Mouse (Mus musculus): ENCODE data around the gene Pttg1ip. TPM values are rescaled to one million over a fixed set of nuclear protein-coding genes. Genes with fewer than 3 reads are reported as not detected.

The Pttg1ip gene
- polyA plus RNA-seq, 1 experiment from 2014 or later, result 89.2 TPM

GRCm38 (mm10) chr10:77543226-77543625 is 38.3 kb upstream of the Pttg1ip start:
- H3K9me3 ChIP-seq (replicated peaks; ENCODE audit: control insufficient read depth, low read length), result no peaks in the 10 kb centered on the region
- H3K4me2 ChIP-seq (ENCODE audit: low read depth, low read length), result no peak overlapping the region
- DNase-seq (ENCODE audit: low spot score) (peak; percentile 57), ATAC-seq (replicated peaks; ENCODE audit: insufficient number of reproducible peaks, low FRiP score, low TSS enrichment, low read depth) (no peak)
- no peaks in the 10 kb centered on the region for H3K27me3 ChIP-seq (ENCODE audit: control insufficient read depth, insufficient read depth, low read length)
- no peaks in the 10 kb centered on the region for H3K4me1 ChIP-seq (ENCODE audit: control insufficient read depth, insufficient read depth, low read length)
- H3K27ac ChIP-seq (replicated peaks; ENCODE audit: low read depth, low read length), result no peak overlapping the region
- H3K9ac ChIP-seq (replicated peaks; ENCODE audit: low read length), result no peak overlapping the region
- no peaks in the 10 kb centered on the region for H3K36me3 ChIP-seq (replicated peaks; ENCODE audit: control insufficient read depth, insufficient read depth, low read depth, low read length)
- WGBS, result 50% methylated on average over 7 of the region's 7 CpGs
- no peak overlapping the region for H3K4me3 ChIP-seq (ENCODE audit: low read depth, low read length)

GRCm38 (mm10) chr10:77544916-77545315 is 36.6 kb upstream of the Pttg1ip start:
- H3K9ac ChIP-seq (replicated peaks; ENCODE audit: low read length), result no peak overlapping the region
- H3K4me1 ChIP-seq (ENCODE audit: control insufficient read depth, insufficient read depth, low read length), result no peaks in the 10 kb centered on the region
- H3K4me3 ChIP-seq (ENCODE audit: low read depth, low read length), result no peak overlapping the region
- H3K27me3 ChIP-seq (ENCODE audit: control insufficient read depth, insufficient read depth, low read length), result no peaks in the 10 kb centered on the region
- H3K9me3 ChIP-seq (replicated peaks; ENCODE audit: control insufficient read depth, low read length), result no peaks in the 10 kb centered on the region
- no peak overlapping the region for H3K4me2 ChIP-seq (ENCODE audit: low read depth, low read length)
- 76% methylated on average over 5 of the region's 5 CpGs for WGBS
- ATAC-seq (replicated peaks; ENCODE audit: insufficient number of reproducible peaks, low FRiP score, low TSS enrichment, low read depth) (no peak), DNase-seq (ENCODE audit: low spot score) (no peak)
- H3K27ac ChIP-seq (replicated peaks; ENCODE audit: low read depth, low read length), result no peak overlapping the region
- no peaks in the 10 kb centered on the region for H3K36me3 ChIP-seq (replicated peaks; ENCODE audit: control insufficient read depth, insufficient read depth, low read depth, low read length)

- H3K9ac ChIP-seq (replicated peaks; ENCODE audit: low read length), result no peak overlapping the region
- H3K4me3 ChIP-seq (ENCODE audit: low read depth, low read length), result no peak overlapping the region
- DNase-seq (ENCODE audit: low spot score), result no peak
- WGBS, result 85% methylated on average over 10 of the region's 10 CpGs
- H3K36me3 ChIP-seq (replicated peaks; ENCODE audit: control insufficient read depth, insufficient read depth, low read depth, low read length), result no peaks in the 10 kb centered on the region
- no peak for ATAC-seq (replicated peaks; ENCODE audit: insufficient number of reproducible peaks, low FRiP score, low TSS enrichment, low read depth)
- no peak overlapping the region for H3K27ac ChIP-seq (replicated peaks; ENCODE audit: low read depth, low read length)
- no peak overlapping the region for H3K4me2 ChIP-seq (ENCODE audit: low read depth, low read length)
- H3K27me3 ChIP-seq (ENCODE audit: control insufficient read depth, insufficient read depth, low read length), result no peaks in the 10 kb centered on the region
- H3K9me3 ChIP-seq (replicated peaks; ENCODE audit: control insufficient read depth, low read length), result no peaks in the 10 kb centered on the region
- H3K4me1 ChIP-seq (ENCODE audit: control insufficient read depth, insufficient read depth, low read length), result no peaks in the 10 kb centered on the region
Measured at GRCm38 (mm10) chr10:77548576-77548975, 32.9 kb upstream of the Pttg1ip start.

GRCm38 (mm10) chr10:77550874-77551273 is 30.6 kb upstream of the Pttg1ip start:
- no peak overlapping the region for H3K9ac ChIP-seq (replicated peaks; ENCODE audit: low read length)
- H3K4me1 ChIP-seq (ENCODE audit: control insufficient read depth, insufficient read depth, low read length), result no peaks in the 10 kb centered on the region
- H3K27ac ChIP-seq (replicated peaks; ENCODE audit: low read depth, low read length), result no peak overlapping the region
- DNase-seq (ENCODE audit: low spot score) (no peak), ATAC-seq (replicated peaks; ENCODE audit: insufficient number of reproducible peaks, low FRiP score, low TSS enrichment, low read depth) (no peak)
- 72% methylated on average over 11 of the region's 11 CpGs for WGBS
- H3K27me3 ChIP-seq (ENCODE audit: control insufficient read depth, insufficient read depth, low read length), result no peaks in the 10 kb centered on the region
- no peak overlapping the region for H3K4me3 ChIP-seq (ENCODE audit: low read depth, low read length)
- H3K36me3 ChIP-seq (replicated peaks; ENCODE audit: control insufficient read depth, insufficient read depth, low read depth, low read length), result no peaks in the 10 kb centered on the region
- H3K9me3 ChIP-seq (replicated peaks; ENCODE audit: control insufficient read depth, low read length), result no peaks in the 10 kb centered on the region
- no peak overlapping the region for H3K4me2 ChIP-seq (ENCODE audit: low read depth, low read length)

- no peak overlapping the region for H3K9ac ChIP-seq (replicated peaks; ENCODE audit: low read length)
- H3K27me3 ChIP-seq (ENCODE audit: control insufficient read depth, insufficient read depth, low read length), result no peaks in the 10 kb centered on the region
- H3K4me2 ChIP-seq (ENCODE audit: low read depth, low read length), result no peak overlapping the region
- H3K36me3 ChIP-seq (replicated peaks; ENCODE audit: control insufficient read depth, insufficient read depth, low read depth, low read length), result no peaks in the 10 kb centered on the region
- H3K4me1 ChIP-seq (ENCODE audit: control insufficient read depth, insufficient read depth, low read length), result no peaks in the 10 kb centered on the region
- no peak for ATAC-seq (replicated peaks; ENCODE audit: insufficient number of reproducible peaks, low FRiP score, low TSS enrichment, low read depth)
- DNase-seq (ENCODE audit: low spot score), result no peak
- H3K9me3 ChIP-seq (replicated peaks; ENCODE audit: control insufficient read depth, low read length), result no peaks in the 10 kb centered on the region
- no peak overlapping the region for H3K27ac ChIP-seq (replicated peaks; ENCODE audit: low read depth, low read length)
- no peak overlapping the region for H3K4me3 ChIP-seq (ENCODE audit: low read depth, low read length)
- WGBS, result 86% methylated on average over 5 of the region's 5 CpGs
Measured at GRCm38 (mm10) chr10:77552162-77552561, 29.4 kb upstream of the Pttg1ip start.

- Histone ChIP-seq H3K4me1 (ENCODE audit: control insufficient read depth, insufficient read depth, low read length) (no peaks in the 10 kb centered on the region), H3K4me3 (ENCODE audit: low read depth, low read length) (no peak overlapping the region), H3K27ac (replicated peaks; ENCODE audit: low read depth, low read length) (no peak overlapping the region), H3K9ac (replicated peaks; ENCODE audit: low read length) (no peak overlapping the region), H3K36me3 (replicated peaks; ENCODE audit: control insufficient read depth, insufficient read depth, low read depth, low read length) (no peaks in the 10 kb centered on the region), H3K4me2 (ENCODE audit: low read depth, low read length) (no peak overlapping the region), H3K9me3 (replicated peaks; ENCODE audit: control insufficient read depth, low read length) (no peaks in the 10 kb centered on the region), H3K27me3 (ENCODE audit: control insufficient read depth, insufficient read depth, low read length) (no peaks in the 10 kb centered on the region)
- ATAC-seq (replicated peaks; ENCODE audit: insufficient number of reproducible peaks, low FRiP score, low TSS enrichment, low read depth) (no peak), DNase-seq (ENCODE audit: low spot score) (no peak)
- WGBS, result 78% methylated on average over 4 of the region's 4 CpGs
Measured at GRCm38 (mm10) chr10:77553285-77553684, 28.2 kb upstream of the Pttg1ip start.

- WGBS, result 83% methylated on average over 4 of the region's 4 CpGs
Measured at GRCm38 (mm10) chr10:77554918-77555317, 26.6 kb upstream of the Pttg1ip start.

GRCm38 (mm10) chr10:77556631-77557030 is 24.9 kb upstream of the Pttg1ip start:
- Histone ChIP-seq H3K4me2 (ENCODE audit: low read depth, low read length) (no peak overlapping the region), H3K27me3 (ENCODE audit: control insufficient read depth, insufficient read depth, low read length) (no peaks in the 10 kb centered on the region; the same call in 1 of the 2 replicates), H3K36me3 (replicated peaks; ENCODE audit: control insufficient read depth, insufficient read depth, low read depth, low read length) (no peaks in the 10 kb centered on the region), H3K4me1 (ENCODE audit: control insufficient read depth, insufficient read depth, low read length) (no peaks in the 10 kb centered on the region), H3K27ac (replicated peaks; ENCODE audit: low read depth, low read length) (no peak overlapping the region), H3K9ac (replicated peaks; ENCODE audit: low read length) (no peak overlapping the region), H3K4me3 (ENCODE audit: low read depth, low read length) (no peak overlapping the region), H3K9me3 (replicated peaks; ENCODE audit: control insufficient read depth, low read length) (no peaks in the 10 kb centered on the region)
- no peak for ATAC-seq (replicated peaks; ENCODE audit: insufficient number of reproducible peaks, low FRiP score, low TSS enrichment, low read depth)
- no peak for DNase-seq (ENCODE audit: low spot score)
- 88% methylated on average over 7 of the region's 7 CpGs for WGBS

More at GRCm38 (mm10) chr10:77554918-77555317, 26.6 kb upstream of the Pttg1ip start:
- DNase-seq (ENCODE audit: low spot score) (no peak), ATAC-seq (replicated peaks; ENCODE audit: insufficient number of reproducible peaks, low FRiP score, low TSS enrichment, low read depth) (no peak)
- Histone ChIP-seq H3K4me1 (ENCODE audit: control insufficient read depth, insufficient read depth, low read length) (no peaks in the 10 kb centered on the region), H3K27me3 (ENCODE audit: control insufficient read depth, insufficient read depth, low read length) (no peaks in the 10 kb centered on the region; the same call in 1 of the 2 replicates), H3K9ac (replicated peaks; ENCODE audit: low read length) (no peak overlapping the region), H3K4me3 (ENCODE audit: low read depth, low read length) (no peak overlapping the region), H3K9me3 (replicated peaks; ENCODE audit: control insufficient read depth, low read length) (no peaks in the 10 kb centered on the region), H3K27ac (replicated peaks; ENCODE audit: low read depth, low read length) (no peak overlapping the region), H3K36me3 (replicated peaks; ENCODE audit: control insufficient read depth, insufficient read depth, low read depth, low read length) (no peaks in the 10 kb centered on the region), H3K4me2 (ENCODE audit: low read depth, low read length) (no peak overlapping the region)

Measured in embryonic facial prominence, embryonic 11.5 days (tissue).